Mouse (Mus musculus): ENCODE results near the gene Carmil1. TPM values are rescaled to one million over a fixed set of nuclear protein-coding genes. Genes with fewer than 3 reads are reported as not detected.

The Carmil1 gene
- total and polyA plus RNA-seq, 2 experiments from 2014 or later = 39.3 to 50.9 TPM

DNA sequence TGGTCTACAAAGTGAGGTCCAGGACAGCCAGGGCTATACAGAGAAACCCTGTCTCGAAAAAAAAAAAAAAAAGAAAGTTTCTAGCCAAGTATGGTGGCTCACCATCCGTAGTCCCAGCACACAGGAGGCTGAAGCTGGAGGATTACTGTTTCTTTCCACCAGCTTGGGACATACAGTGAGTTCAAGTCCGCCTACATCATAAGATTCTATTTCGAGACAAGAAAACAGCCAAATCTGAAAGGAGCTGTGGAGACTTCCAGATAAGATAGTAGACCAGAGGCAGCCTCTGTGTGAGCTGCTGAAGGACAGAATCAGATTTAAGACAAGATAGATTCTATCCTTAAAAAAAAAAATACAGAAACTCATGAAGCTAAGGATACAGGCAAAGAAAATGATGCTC lies 17.0 kb downstream of the Carmil1 start:
- no peaks in the 10 kb centered on the region for H3K9me3 ChIP-seq (ENCODE audit: low read length)
- no peak for ATAC-seq
- no peaks in the 10 kb centered on the region for H3K27me3 ChIP-seq (ENCODE audit: insufficient read depth, low read length)
- H3K4me1 ChIP-seq (ENCODE audit: insufficient read depth, low read length) = peaks cover under 1% of the 10 kb centered on the region; the same call in 1 of the 2 replicates
- H3K27ac ChIP-seq = no peak overlapping the region
- no peaks in the 10 kb centered on the region for H3K36me3 ChIP-seq (ENCODE audit: insufficient read depth, low read length)
- H3K4me2 ChIP-seq (ENCODE audit: low read depth, low read length) = no peak overlapping the region
- no peak overlapping the region for H3K4me3 ChIP-seq (ENCODE audit: low read length)
- 84% methylated on average over 4 of the region's 4 CpGs for WGBS
- no peak for DNase-seq (ENCODE audit: low spot score)
- TF ChIP-seq CTCF (IDR thresholded peaks at IDR 0.05; ENCODE audit: low read depth) = no peak
- H3K9ac ChIP-seq (replicated peaks; ENCODE audit: low read length) = no peak overlapping the region

DNA sequence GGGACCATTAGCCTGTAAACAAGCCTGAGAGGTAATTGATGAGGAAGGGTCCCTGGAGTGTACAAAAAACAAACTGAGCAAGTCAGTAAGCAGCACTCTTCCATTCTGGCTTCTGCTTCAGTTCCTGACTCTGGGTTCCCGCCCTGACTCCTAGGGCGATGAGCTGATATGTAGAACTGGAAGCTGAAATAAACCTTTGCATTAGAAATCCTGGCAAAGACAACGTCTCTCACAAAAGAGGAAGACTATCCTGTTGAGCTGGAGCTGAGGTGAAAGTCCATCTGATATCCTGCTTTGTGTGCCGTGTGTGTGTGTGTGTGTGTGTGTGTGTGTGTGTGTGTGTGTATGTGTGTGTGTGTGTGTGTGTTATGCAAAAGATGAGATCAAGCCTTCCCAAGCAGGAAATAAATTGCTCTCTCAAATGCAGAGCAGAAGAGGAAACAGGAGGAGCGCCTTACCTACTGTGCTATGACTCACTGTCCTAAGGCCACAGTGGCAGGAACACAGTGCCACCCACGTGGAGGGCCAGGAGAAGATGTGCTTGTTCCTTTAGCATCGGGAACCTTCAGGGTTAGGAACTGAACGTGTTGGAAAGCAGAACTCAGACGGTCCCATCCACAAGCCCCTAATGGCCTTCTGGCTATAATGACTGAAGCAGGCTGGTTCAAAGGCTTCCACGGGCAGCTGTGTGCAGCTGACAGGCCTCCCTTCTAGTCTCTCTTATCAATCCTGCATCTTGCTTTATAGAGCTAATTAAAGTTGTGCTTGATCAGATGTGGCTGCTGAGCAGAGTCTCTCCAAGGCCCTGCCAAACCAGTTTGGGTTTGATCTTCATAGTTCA lies 19.6 kb downstream of the Carmil1 start:
- Histone ChIP-seq H3K36me3 (ENCODE audit: insufficient read depth, low read length) (no peaks in the 10 kb centered on the region), H3K9ac (replicated peaks; ENCODE audit: low read length) (no peak overlapping the region), H3K4me2 (ENCODE audit: low read depth, low read length) (no peak overlapping the region), H3K27ac (no peak overlapping the region), H3K4me1 (ENCODE audit: insufficient read depth, low read length) (peaks cover 2% of the 10 kb centered on the region; the same call in 1 of the 2 replicates), H3K9me3 (ENCODE audit: low read length) (no peaks in the 10 kb centered on the region), H3K27me3 (ENCODE audit: insufficient read depth, low read length) (no peaks in the 10 kb centered on the region), H3K4me3 (ENCODE audit: low read length) (no peak overlapping the region)
- no peak for DNase-seq (ENCODE audit: low spot score)
- no peak for ATAC-seq
- TF ChIP-seq CTCF (IDR thresholded peaks at IDR 0.05; ENCODE audit: low read depth) = no peak
- WGBS = 79% methylated on average over 10 of the region's 10 CpGs

DNA sequence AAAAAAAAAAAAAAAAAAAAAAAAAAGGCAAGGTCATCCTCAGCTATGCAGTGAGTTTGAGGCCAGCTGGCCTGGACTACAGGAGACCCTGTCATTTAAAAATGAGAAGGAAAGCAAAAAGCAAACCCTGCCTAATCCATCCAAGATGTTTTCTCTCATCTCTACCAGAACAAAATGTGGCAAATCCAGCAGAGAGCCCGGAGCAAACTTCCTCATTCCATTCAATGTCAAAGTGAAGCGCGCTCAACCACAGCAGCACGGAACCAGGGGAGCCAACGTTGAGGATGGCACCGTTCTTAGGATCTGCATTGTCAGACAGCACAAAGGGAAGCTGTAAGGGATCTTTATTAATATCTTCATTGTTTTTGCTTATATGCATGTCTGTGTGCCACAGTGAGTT lies 22.8 kb downstream of the Carmil1 start:
- ATAC-seq (no peak), DNase-seq (ENCODE audit: low spot score) (no peak)
- H3K9me3 ChIP-seq (ENCODE audit: low read length) = no peaks in the 10 kb centered on the region
- no peak overlapping the region for H3K9ac ChIP-seq (replicated peaks; ENCODE audit: low read length)
- 72% methylated on average over 6 of the region's 6 CpGs for WGBS
- no peak for TF ChIP-seq CTCF (IDR thresholded peaks at IDR 0.05; ENCODE audit: low read depth)
- peaks cover 2% of the 10 kb centered on the region; the same call in 1 of the 2 replicates for H3K4me1 ChIP-seq (ENCODE audit: insufficient read depth, low read length)
- no peaks in the 10 kb centered on the region for H3K36me3 ChIP-seq (ENCODE audit: insufficient read depth, low read length)
- no peak overlapping the region for H3K4me3 ChIP-seq (ENCODE audit: low read length)
- H3K27me3 ChIP-seq (ENCODE audit: insufficient read depth, low read length) = no peaks in the 10 kb centered on the region
- H3K4me2 ChIP-seq (ENCODE audit: low read depth, low read length) = no peak overlapping the region
- H3K27ac ChIP-seq = no peak overlapping the region

DNA sequence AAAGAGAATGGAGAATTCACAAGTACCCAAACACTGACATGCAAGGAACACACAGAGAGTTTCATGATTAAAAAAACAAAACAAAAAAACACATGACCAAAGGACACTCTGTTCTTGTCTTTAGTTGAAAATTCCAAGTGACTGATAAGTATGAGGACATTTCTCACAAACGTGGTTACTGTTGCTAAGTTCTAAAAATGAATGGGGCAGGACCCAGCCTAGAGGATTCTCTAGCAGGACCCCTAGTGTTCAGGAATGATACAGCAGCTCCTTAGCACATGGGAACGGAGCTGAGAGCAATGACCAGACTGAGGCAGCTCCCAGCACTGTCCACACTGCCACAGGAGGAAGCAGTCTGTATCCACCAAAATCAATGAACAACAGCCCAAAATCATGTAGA lies 26.6 kb downstream of the Carmil1 start:
- ATAC-seq (peak; percentile 91), DNase-seq (ENCODE audit: low spot score) (peak; percentile 73)
- Histone ChIP-seq H3K4me1 (ENCODE audit: insufficient read depth, low read length) (peaks cover 8% of the 10 kb centered on the region; the same call in 1 of the 2 replicates), H3K27ac (no peak overlapping the region), H3K27me3 (ENCODE audit: insufficient read depth, low read length) (no peaks in the 10 kb centered on the region), H3K9ac (replicated peaks; ENCODE audit: low read length) (no peak overlapping the region), H3K4me2 (ENCODE audit: low read depth, low read length) (no peak overlapping the region), H3K4me3 (ENCODE audit: low read length) (no peak overlapping the region), H3K36me3 (ENCODE audit: insufficient read depth, low read length) (no peaks in the 10 kb centered on the region), H3K9me3 (ENCODE audit: low read length) (no peaks in the 10 kb centered on the region)
- WGBS = 16% methylated on average over 2 of the region's 2 CpGs
- TF ChIP-seq CTCF (IDR thresholded peaks at IDR 0.05; ENCODE audit: low read depth) = peak; percentile 74

DNA sequence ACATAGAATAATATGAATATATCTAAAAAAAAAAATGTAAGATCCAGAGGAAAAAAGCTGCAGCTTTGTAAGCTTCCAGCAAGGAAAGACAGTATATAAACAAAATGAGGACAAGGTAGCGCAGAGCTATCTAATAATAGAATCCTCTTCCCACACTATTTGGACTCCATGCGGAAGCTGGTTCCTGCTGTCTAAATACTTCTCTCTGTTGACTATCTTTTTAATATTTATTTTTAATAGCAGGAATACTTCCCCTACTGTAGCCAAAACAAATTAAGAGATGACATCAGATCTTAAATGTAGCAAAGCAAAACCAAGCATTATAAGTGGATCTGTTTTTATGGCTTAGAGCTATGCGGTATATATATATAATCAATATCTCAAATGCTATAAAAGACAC lies 27.0 kb downstream of the Carmil1 start:
- H3K27me3 ChIP-seq (ENCODE audit: insufficient read depth, low read length) = no peaks in the 10 kb centered on the region
- no peak overlapping the region for H3K4me2 ChIP-seq (ENCODE audit: low read depth, low read length)
- TF ChIP-seq CTCF (IDR thresholded peaks at IDR 0.05; ENCODE audit: low read depth) = no peak
- WGBS = 81% methylated on average over 3 of the region's 3 CpGs
- peaks cover 7% of the 10 kb centered on the region; the same call in 1 of the 2 replicates for H3K4me1 ChIP-seq (ENCODE audit: insufficient read depth, low read length)
- H3K4me3 ChIP-seq (ENCODE audit: low read length) = no peak overlapping the region
- no peak overlapping the region for H3K27ac ChIP-seq
- DNase-seq (ENCODE audit: low spot score) = no peak
- H3K36me3 ChIP-seq (ENCODE audit: insufficient read depth, low read length) = no peaks in the 10 kb centered on the region
- H3K9me3 ChIP-seq (ENCODE audit: low read length) = no peaks in the 10 kb centered on the region
- no peak for ATAC-seq
- no peak overlapping the region for H3K9ac ChIP-seq (replicated peaks; ENCODE audit: low read length)

DNA sequence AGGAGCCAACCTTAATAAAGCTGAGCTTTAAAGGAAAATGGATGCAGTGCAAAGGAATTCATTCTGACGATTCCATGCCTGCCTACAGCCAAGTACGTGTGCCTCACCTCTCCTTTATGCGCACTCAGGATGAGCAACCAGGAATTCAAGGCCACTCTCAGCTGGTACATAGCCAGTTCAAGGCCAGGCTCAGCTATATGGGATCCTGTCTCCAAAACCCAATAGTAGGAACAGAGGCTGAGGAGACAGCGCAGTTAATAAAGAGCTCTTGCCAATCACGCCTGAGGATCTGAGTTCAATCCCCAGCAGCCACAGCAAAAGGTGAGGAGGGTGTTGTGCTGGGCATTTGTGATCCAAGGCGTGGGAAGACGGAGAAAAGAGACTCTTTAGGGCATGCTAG lies 29.4 kb downstream of the Carmil1 start:
- no peak overlapping the region for H3K4me3 ChIP-seq (ENCODE audit: low read length)
- no peaks in the 10 kb centered on the region for H3K36me3 ChIP-seq (ENCODE audit: insufficient read depth, low read length)
- no peak overlapping the region for H3K27ac ChIP-seq
- H3K27me3 ChIP-seq (ENCODE audit: insufficient read depth, low read length) = no peaks in the 10 kb centered on the region
- ATAC-seq (no peak), DNase-seq (ENCODE audit: low spot score) (no peak)
- H3K4me1 ChIP-seq (ENCODE audit: insufficient read depth, low read length) = peaks cover 5% of the 10 kb centered on the region; the same call in 1 of the 2 replicates
- WGBS = 90% methylated on average over 7 of the region's 7 CpGs
- H3K9ac ChIP-seq (replicated peaks; ENCODE audit: low read length) = no peak overlapping the region
- TF ChIP-seq CTCF (IDR thresholded peaks at IDR 0.05; ENCODE audit: low read depth) = no peak
- H3K9me3 ChIP-seq (ENCODE audit: low read length) = no peaks in the 10 kb centered on the region
- H3K4me2 ChIP-seq (ENCODE audit: low read depth, low read length) = no peak overlapping the region

DNA sequence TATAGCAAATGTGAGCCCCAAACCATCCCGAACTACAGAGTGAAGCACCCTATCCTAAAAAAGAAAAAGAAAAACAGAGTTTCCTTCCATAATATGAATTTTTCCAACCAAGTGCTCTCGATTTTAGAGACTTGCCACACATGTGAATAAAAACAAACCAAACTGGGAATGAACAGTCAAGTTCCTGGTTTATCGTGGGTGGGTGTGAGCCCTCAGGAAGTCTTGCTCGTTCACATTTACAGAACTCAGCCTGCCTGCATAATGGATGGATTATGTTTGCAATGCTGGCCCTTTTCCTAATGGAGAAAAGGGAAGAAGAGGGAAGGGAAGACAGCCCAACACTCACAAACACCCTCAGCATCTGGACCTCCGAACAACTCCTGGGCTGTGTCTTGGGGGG lies 32.7 kb downstream of the Carmil1 start:
- H3K27me3 ChIP-seq (ENCODE audit: insufficient read depth, low read length) = no peaks in the 10 kb centered on the region
- peaks cover 6% of the 10 kb centered on the region; the same call in 1 of the 2 replicates for H3K4me1 ChIP-seq (ENCODE audit: insufficient read depth, low read length)
- no peak overlapping the region for H3K27ac ChIP-seq
- no peak overlapping the region for H3K4me2 ChIP-seq (ENCODE audit: low read depth, low read length)
- 80% methylated on average over 5 of the region's 5 CpGs for WGBS
- H3K9me3 ChIP-seq (ENCODE audit: low read length) = no peaks in the 10 kb centered on the region
- H3K36me3 ChIP-seq (ENCODE audit: insufficient read depth, low read length) = no peaks in the 10 kb centered on the region
- no peak overlapping the region for H3K9ac ChIP-seq (replicated peaks; ENCODE audit: low read length)
- DNase-seq (ENCODE audit: low spot score) = no peak
- no peak for TF ChIP-seq CTCF (IDR thresholded peaks at IDR 0.05; ENCODE audit: low read depth)
- ATAC-seq = no peak
- H3K4me3 ChIP-seq (ENCODE audit: low read length) = no peak overlapping the region
